Mouse (Mus musculus): ENCODE results near the gene Slc25a22. TPM values are rescaled to one million over a fixed set of nuclear protein-coding genes. Genes with fewer than 3 reads are reported as not detected.

The Slc25a22 gene
- polyA plus RNA-seq, 1 experiment = 7.2 TPM

- no peak overlapping the region for H3K27ac ChIP-seq (ENCODE audit: control insufficient read depth, insufficient read depth, low read depth, low read length)
- H3K36me3 ChIP-seq (ENCODE audit: control insufficient read depth, insufficient read depth, low read length) = no peaks in the 10 kb centered on the region
- peaks cover 8% of the 10 kb centered on the region for H3K4me1 ChIP-seq (ENCODE audit: control insufficient read depth, insufficient read depth, low read length)
- no peaks in the 10 kb centered on the region for H3K27me3 ChIP-seq (ENCODE audit: control insufficient read depth, insufficient read depth, low read length)
- H3K4me3 ChIP-seq (ENCODE audit: control insufficient read depth, low read depth, low read length) = no peak overlapping the region
- no peak for TF ChIP-seq CTCF (IDR thresholded peaks at IDR 0.05; ENCODE audit: control insufficient read depth, insufficient read depth, insufficient replicate concordance, low read depth, low read length)
- TF ChIP-seq POLR2A (IDR thresholded peaks at IDR 0.05; ENCODE audit: control insufficient read depth, low read depth, low read length) = no peak
These were observed 4.8 kb downstream of the Slc25a22 start for GRCm38 (mm10) chr7:141432741-141433516.

- Histone ChIP-seq H3K27ac (ENCODE audit: control insufficient read depth, insufficient read depth, low read depth, low read length) (no peak overlapping the region), H3K4me3 (ENCODE audit: control insufficient read depth, low read depth, low read length) (no peak overlapping the region), H3K27me3 (ENCODE audit: control insufficient read depth, insufficient read depth, low read length) (no peaks in the 10 kb centered on the region), H3K36me3 (ENCODE audit: control insufficient read depth, insufficient read depth, low read length) (no peaks in the 10 kb centered on the region), H3K4me1 (ENCODE audit: control insufficient read depth, insufficient read depth, low read length) (peaks cover 6% of the 10 kb centered on the region)
- TF ChIP-seq CTCF (IDR thresholded peaks at IDR 0.05; ENCODE audit: control insufficient read depth, insufficient read depth, insufficient replicate concordance, low read depth, low read length) (no peak), POLR2A (IDR thresholded peaks at IDR 0.05; ENCODE audit: control insufficient read depth, low read depth, low read length) (no peak)
These were observed 5.5 kb downstream of the Slc25a22 start for GRCm38 (mm10) chr7:141432186-141432611.

GRCm38 (mm10) chr7:141431434-141432185 lies 6.1 kb downstream of the Slc25a22 start:
- no peak overlapping the region for H3K27ac ChIP-seq (ENCODE audit: control insufficient read depth, insufficient read depth, low read depth, low read length)
- H3K4me3 ChIP-seq (ENCODE audit: control insufficient read depth, low read depth, low read length) = no peak overlapping the region
- peaks cover 6% of the 10 kb centered on the region for H3K4me1 ChIP-seq (ENCODE audit: control insufficient read depth, insufficient read depth, low read length)
- TF ChIP-seq POLR2A (IDR thresholded peaks at IDR 0.05; ENCODE audit: control insufficient read depth, low read depth, low read length) = no peak
- no peak for TF ChIP-seq CTCF (IDR thresholded peaks at IDR 0.05; ENCODE audit: control insufficient read depth, insufficient read depth, insufficient replicate concordance, low read depth, low read length)
- H3K36me3 ChIP-seq (ENCODE audit: control insufficient read depth, insufficient read depth, low read length) = no peaks in the 10 kb centered on the region
- no peaks in the 10 kb centered on the region for H3K27me3 ChIP-seq (ENCODE audit: control insufficient read depth, insufficient read depth, low read length)

- Histone ChIP-seq H3K27me3 (ENCODE audit: control insufficient read depth, insufficient read depth, low read length) (no peaks in the 10 kb centered on the region), H3K36me3 (ENCODE audit: control insufficient read depth, insufficient read depth, low read length) (no peaks in the 10 kb centered on the region), H3K4me3 (ENCODE audit: control insufficient read depth, low read depth, low read length) (no peak overlapping the region), H3K4me1 (ENCODE audit: control insufficient read depth, insufficient read depth, low read length) (peaks cover 6% of the 10 kb centered on the region), H3K27ac (ENCODE audit: control insufficient read depth, insufficient read depth, low read depth, low read length) (no peak overlapping the region)
- TF ChIP-seq CTCF (IDR thresholded peaks at IDR 0.05; ENCODE audit: control insufficient read depth, insufficient read depth, insufficient replicate concordance, low read depth, low read length) = no peak
- TF ChIP-seq POLR2A (IDR thresholded peaks at IDR 0.05; ENCODE audit: control insufficient read depth, low read depth, low read length) = no peak
These were observed 7.0 kb downstream of the Slc25a22 start for GRCm38 (mm10) chr7:141430585-141431240.

GRCm38 (mm10) chr7:141429840-141430584 lies 7.7 kb downstream of the Slc25a22 start:
- TF ChIP-seq POLR2A (IDR thresholded peaks at IDR 0.05; ENCODE audit: control insufficient read depth, low read depth, low read length) (no peak), CTCF (IDR thresholded peaks at IDR 0.05; ENCODE audit: control insufficient read depth, insufficient read depth, insufficient replicate concordance, low read depth, low read length) (no peak)
- no peak overlapping the region for H3K4me3 ChIP-seq (ENCODE audit: control insufficient read depth, low read depth, low read length)
- H3K4me1 ChIP-seq (ENCODE audit: control insufficient read depth, insufficient read depth, low read length) = peaks cover 6% of the 10 kb centered on the region
- H3K27ac ChIP-seq (ENCODE audit: control insufficient read depth, insufficient read depth, low read depth, low read length) = no peak overlapping the region
- no peaks in the 10 kb centered on the region for H3K27me3 ChIP-seq (ENCODE audit: control insufficient read depth, insufficient read depth, low read length)
- no peaks in the 10 kb centered on the region for H3K36me3 ChIP-seq (ENCODE audit: control insufficient read depth, insufficient read depth, low read length)

GRCm38 (mm10) chr7:141429310-141429709 lies 8.4 kb downstream of the Slc25a22 start, which contains the start of gene Cend1:
Gene Cend1 (minus strand): TSS chr7:141429491.
- H3K27ac ChIP-seq (ENCODE audit: control insufficient read depth, insufficient read depth, low read depth, low read length) = no peak within 1 kb of the TSS
- H3K27me3 ChIP-seq (ENCODE audit: control insufficient read depth, insufficient read depth, low read length) = no peaks in the 10 kb centered on the region
- no peaks in the 10 kb centered on the region for H3K36me3 ChIP-seq (ENCODE audit: control insufficient read depth, insufficient read depth, low read length)
- no peak within 1 kb of the TSS for H3K4me3 ChIP-seq (ENCODE audit: control insufficient read depth, low read depth, low read length)
- no peak for TF ChIP-seq POLR2A (IDR thresholded peaks at IDR 0.05; ENCODE audit: control insufficient read depth, low read depth, low read length)
- no peak for TF ChIP-seq CTCF (IDR thresholded peaks at IDR 0.05; ENCODE audit: control insufficient read depth, insufficient read depth, insufficient replicate concordance, low read depth, low read length)
- H3K4me1 ChIP-seq (ENCODE audit: control insufficient read depth, insufficient read depth, low read length) = peaks cover 6% of the 10 kb centered on the region

Measured in testis, adult 2 months (tissue).